Mouse (Mus musculus) inflammation-experienced regulatory T-cells, adult 6 months (primary cell): ENCODE data around the gene Hebp1. TPM values are rescaled to one million over a fixed set of nuclear protein-coding genes. Genes with fewer than 3 reads are reported as not detected.

Experiments
- ATAC-seq: one replicate; pipeline ENCODE4 v1.8.0; 2017
- polyA plus RNA-seq, 3 experiments: library from polyadenylated mRNA; unstranded; fragments of 100-300 nt; shearing (Covaris generic); gene quantifications; one replicate each; pipeline ENCODE4 v1.2.1; 2017

Gene Hebp1
- polyA plus RNA-seq, 3 experiments from 2014 or later = 1.3 to 2.0 TPM; not detected in 1

GRCm38 (mm10) chr6:135196707-135197106, 1.1 kb downstream of the Hebp1 start:
- no peak for ATAC-seq

- ATAC-seq = no peak
Measured at GRCm38 (mm10) chr6:135194907-135195306, 2.9 kb downstream of the Hebp1 start.

GRCm38 (mm10) chr6:135193733-135194132, 4.1 kb downstream of the Hebp1 start:
- ATAC-seq = no peak

- no peak for ATAC-seq
Measured at GRCm38 (mm10) chr6:135192993-135193392, 4.8 kb downstream of the Hebp1 start.

- no peak for ATAC-seq
Measured at GRCm38 (mm10) chr6:135191906-135192305, 5.9 kb downstream of the Hebp1 start.

GRCm38 (mm10) chr6:135190122-135190521, 7.7 kb downstream of the Hebp1 start:
- ATAC-seq = no peak

GRCm38 (mm10) chr6:135188629-135189028, 9.2 kb downstream of the Hebp1 start:
- ATAC-seq = no peak

- no peak for ATAC-seq
Measured at GRCm38 (mm10) chr6:135187076-135187917, 10.5 kb downstream of the Hebp1 start.

- ATAC-seq = no peak
Measured at GRCm38 (mm10) chr6:135183961-135184360, 13.9 kb downstream of the Hebp1 start.

GRCm38 (mm10) chr6:135182925-135183324, 14.9 kb downstream of the Hebp1 start:
- ATAC-seq = no peak

GRCm38 (mm10) chr6:135178599-135178998, 19.2 kb downstream of the Hebp1 start:
- ATAC-seq = no peak

GRCm38 (mm10) chr6:135177271-135177670, 20.6 kb downstream of the Hebp1 start:
- ATAC-seq = no peak

GRCm38 (mm10) chr6:135175014-135175413, 22.8 kb downstream of the Hebp1 start:
- no peak for ATAC-seq

- ATAC-seq = no peak
Measured at GRCm38 (mm10) chr6:135171736-135172135, 26.1 kb downstream of the Hebp1 start.

- no peak for ATAC-seq
Measured at GRCm38 (mm10) chr6:135169246-135169645, 28.6 kb downstream of the Hebp1 start.

GRCm38 (mm10) chr6:135168471-135168870, 29.4 kb downstream of the Hebp1 start:
- ATAC-seq = no peak

- ATAC-seq = no peak
Measured at GRCm38 (mm10) chr6:135167380-135168311, 30.2 kb downstream of the Hebp1 start.

GRCm38 (mm10) chr6:135166712-135167111, 31.1 kb downstream of the Hebp1 start:
- no peak for ATAC-seq

- no peak for ATAC-seq
Measured at GRCm38 (mm10) chr6:135166262-135166661, 31.6 kb downstream of the Hebp1 start.

- ATAC-seq = no peak
Measured at GRCm38 (mm10) chr6:135165706-135166105, 32.1 kb downstream of the Hebp1 start.

GRCm38 (mm10) chr6:135165191-135165590, 32.6 kb downstream of the Hebp1 start:
- no peak for ATAC-seq

- ATAC-seq = no peak
Measured at GRCm38 (mm10) chr6:135162861-135163260, 35.0 kb downstream of the Hebp1 start.

- no peak for ATAC-seq
Measured at GRCm38 (mm10) chr6:135162311-135162710, 35.5 kb downstream of the Hebp1 start.
